Mouse (Mus musculus): ENCODE results near the gene Palm3.
A peak's percentile ranks its signal among the peaks of the same experiment; 100 is the strongest.

The Palm3 gene

DNA sequence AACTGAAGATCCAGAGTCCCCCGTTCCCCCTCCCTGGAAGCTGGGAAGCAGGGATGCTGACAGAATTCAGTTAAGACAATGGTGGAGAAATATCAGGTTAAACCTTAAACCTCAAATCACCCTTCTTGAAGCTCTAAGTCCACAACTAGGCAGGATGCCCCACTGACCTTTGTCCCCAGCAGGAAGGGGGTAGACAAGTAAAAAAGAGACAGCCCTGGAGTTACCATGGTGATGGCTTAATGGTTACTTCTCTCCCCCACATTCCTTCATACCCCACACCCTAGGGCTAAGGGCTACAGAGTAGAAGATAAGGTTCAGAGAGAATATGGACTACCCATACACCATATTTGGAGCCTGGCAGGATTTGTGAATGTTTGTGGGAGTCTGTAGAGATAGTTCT, 2.4 kb downstream of the Palm3 start:
- DNase-seq (ENCODE audit: low read depth): no peak

DNA sequence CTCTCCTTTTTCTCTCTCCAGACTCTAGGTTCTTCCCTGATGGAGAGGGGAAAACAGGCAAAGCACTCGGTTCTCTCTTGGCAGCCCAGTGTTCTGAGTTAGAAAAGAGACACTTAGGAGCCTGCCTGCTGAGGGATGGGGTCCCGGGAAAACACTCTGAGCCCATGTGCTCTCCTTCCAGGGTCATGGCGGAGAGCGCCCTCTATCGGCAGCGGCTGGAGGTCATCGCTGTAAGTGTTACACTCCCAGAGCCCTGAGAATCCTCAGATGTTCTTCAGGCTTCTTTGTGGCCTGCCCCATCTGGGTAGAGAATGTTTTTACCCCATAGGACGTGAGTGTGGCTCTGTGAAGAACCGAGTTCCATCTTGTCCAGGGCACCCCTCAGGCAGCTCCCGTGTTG, 2.9 kb downstream of the Palm3 start:
- DNase-seq (ENCODE audit: low read depth): peak; percentile 54

DNA sequence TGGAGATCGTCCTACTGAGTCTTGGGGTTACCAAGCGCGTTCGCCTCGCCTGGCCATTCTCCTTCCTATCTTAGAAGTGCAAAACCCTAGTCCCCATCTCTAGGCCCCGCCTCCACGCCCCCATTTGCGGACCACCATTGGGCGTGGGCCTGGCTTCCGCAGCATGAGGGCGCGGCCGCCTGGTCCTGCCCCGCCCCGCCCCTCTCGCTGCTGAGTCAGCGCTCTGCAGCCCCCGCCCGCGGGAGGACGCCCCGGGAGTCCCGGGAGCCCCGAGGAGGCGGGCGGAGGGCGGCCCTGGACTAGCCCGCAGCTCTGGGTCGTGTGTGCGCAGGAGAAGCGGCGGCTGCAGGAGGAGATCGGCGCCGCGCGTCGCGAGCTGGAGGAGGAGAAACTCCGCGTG, 4.6 kb downstream of the Palm3 start:
- DNase-seq (ENCODE audit: low read depth): no peak

DNA sequence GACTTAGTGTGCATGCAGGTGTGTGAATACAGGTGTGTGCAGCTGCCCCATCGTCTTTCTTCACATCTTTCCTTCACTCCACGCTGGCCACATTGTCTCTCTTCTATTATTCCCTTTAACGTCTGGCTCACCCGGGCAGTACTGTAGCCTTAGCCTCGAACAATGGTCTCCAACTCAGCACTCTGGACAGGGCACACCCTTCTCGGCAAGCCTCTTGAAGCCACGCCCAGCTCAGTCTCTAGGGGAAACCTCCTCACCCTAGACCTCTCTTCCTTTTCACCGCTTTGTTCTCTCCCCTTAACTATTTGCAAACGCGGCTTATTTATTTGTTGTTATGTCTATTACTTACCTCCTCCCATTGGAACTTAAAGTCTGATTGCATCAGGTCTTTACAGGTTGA, 6.2 kb downstream of the Palm3 start:
- DNase-seq (ENCODE audit: low read depth): peak; percentile 49

DNA sequence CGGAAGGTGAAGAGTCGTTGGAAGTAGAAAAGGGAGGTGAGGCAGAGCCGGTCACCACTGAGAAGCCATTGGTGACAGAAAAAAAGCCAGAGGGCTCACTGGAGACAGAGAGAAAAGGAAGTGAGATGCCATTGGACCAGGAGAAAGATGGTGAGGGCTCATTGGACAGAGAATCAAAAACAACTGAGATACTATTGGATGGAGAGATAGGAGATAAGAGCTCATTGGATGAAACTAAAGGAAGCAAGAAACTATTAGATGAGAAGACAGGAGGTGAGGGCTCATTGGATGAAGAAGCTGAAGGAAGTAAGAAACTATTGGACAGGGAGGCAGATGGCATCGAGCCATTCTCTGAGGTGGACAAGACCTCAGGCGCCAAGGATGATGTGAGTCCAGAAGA, 8.0 kb downstream of the Palm3 start:
- no peak for DNase-seq (ENCODE audit: low read depth)

DNA sequence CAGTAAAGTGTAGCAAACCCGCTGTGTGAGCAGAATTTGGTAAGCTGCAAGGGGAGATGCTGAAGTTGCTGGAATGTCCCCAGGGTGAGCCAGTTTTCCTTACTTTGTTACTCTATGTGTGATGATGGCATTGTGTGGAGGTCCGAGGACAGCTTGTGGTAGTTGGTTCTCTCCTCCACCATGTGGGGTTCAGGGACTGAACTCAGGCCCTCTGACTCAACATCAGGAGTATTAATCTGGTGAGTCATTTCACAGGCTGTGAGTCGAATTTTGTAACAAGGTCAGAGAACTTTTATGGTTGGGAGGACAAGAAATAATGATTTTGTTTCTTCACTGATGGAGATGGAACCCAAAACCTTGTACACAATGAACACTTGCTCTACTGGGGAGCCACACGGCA, 11.5 kb downstream of the Palm3 start:
- DNase-seq (ENCODE audit: low read depth): no peak

DNA sequence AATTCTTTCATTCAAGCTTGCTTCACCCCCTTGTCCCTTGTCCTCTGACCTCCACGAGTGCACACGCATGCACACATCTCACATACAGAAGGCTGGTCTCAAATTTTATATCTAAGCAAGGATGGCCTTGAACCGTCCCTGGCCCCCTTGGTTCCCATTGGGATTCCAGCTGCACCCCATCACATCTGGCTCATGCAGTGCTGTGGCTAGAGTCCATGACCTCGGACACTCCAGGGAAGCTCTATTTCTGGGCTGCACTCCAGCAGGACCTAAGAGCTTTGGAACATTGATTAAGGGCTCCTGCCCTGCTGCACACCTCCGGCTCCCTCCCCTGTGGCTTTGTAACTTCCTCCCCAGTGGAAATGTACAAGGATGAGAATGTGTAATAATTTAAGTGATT, 16.7 kb downstream of the Palm3 start:
- no peak for DNase-seq (ENCODE audit: low read depth)

DNA sequence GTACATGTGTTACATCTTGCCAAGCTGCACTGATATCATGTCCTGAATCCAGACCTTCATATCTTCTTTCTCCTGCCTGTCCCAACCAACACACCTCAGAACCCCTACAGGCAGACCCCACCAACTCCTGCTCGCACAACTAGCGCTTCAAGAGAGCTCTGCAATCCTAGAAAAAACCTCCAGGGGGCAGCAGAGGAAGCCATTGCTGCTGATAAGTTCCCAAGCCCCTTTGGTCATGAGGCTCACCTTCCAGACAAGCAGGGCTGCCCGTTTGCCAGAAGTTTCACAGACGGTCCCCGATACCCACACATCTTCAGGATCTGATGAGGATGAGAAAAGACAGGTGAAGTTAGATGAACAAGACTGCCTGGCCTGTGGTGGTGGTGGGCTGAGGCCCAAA, 17.8 kb downstream of the Palm3 start:
- DNase-seq (ENCODE audit: low read depth): peak; percentile 78

DNA sequence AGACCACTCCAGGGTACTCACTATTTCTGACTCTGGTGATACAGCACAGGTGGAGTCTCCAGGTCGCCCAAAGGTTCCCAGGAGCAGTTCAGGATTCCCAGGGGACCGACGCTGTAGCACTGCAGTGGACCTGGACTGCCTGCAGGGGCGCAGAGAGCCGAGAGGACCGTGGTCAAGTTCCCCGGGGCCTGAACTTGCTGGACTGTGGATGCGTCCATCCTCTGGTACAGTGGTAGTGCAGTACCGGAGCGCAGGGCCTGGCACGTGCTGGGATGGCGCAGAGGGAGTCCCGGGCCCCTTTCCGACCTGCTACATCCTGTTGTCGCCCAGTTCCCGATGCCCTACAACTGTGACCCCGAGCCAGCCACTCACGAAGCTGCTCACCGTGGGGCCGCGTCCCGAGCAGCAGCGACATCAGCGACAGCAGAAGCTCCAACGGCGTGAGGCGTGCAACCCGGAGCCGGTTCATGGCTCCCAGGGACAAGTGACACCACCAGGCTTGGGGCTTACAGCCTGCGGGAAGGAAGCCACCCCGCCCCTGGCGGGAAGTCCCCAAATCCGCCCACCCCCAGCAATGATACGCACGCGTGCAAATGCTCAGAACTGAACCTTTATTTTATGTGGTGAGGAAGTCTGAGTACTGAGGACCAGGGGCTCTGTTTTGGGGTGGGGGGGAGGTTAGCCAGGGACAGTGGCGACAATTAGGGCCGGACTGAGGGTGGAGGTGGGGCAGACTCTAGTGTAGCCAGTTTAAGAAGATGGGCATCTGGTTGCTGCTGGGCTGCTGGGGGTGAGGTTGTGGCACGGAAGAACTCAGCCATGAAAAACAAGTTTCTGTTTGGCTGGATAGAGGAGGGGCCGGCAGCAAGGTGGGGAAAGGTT, 21.0 kb downstream of the Palm3 start, which contains the start of gene Il27ra:
Gene Il27ra, minus strand, starts transcription at position 524 of the 882 bp plus-strand sequence.
- no peak for DNase-seq (ENCODE audit: low read depth)

DNA sequence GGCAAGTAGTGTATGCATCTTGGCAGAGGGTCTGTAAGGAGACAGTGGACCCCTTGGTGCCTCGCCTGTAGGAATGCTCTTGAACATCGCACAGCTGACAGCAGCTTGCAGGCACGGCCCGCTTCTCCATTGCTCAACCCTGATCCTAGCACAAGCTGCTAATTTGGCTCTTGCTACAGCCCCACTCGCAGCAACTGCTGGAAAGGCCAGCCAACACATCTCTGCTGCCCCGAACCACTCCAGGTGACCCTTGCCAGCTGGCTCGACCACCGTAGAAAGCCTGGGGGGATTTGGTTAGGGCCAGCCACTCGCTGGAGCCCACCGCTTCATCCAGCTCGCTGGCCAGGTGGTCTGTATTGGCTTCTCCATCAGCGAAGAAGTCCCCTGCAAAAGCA, 21.7 kb downstream of the Palm3 start:
- DNase-seq (ENCODE audit: low read depth): no peak

DNA sequence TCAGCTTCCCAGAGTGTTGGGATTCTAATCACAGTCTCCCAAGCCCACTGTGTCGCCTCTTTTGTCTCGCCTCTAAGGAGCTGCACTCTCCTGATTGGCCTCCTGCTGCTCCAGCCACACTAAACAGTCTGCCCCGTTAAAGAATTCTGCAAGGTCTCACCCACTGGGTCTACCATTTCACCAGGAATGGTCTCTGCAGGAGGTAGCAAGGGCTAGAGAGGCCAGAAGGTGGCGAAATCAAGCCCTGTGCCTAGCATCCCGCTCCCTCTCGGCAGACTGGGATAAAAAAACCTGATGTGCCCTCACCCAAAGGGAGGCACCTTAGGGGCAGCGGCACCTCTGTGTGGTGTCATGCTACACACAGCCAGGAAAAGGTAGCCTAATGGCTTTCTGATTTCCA, 22.8 kb downstream of the Palm3 start:
- no peak for DNase-seq (ENCODE audit: low read depth)

DNA sequence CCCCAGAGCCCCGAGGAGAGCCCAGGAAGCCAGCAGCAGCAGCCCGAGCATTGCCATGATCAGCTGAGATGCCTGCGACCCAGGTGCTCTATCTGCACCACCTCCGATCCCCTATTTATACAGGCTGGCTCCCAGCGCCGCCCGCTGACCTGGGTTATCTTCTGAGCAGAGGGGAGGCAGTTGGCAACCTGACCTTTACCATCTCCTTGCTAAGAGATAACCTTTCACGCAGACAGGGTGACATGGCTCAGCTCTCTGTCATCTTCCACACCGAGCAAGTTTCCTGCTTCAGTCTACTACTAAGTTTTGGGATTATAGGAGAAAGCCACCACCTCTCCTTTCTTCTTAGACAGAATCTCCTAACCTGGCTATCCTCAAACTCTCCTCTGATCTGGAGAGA, 23.6 kb downstream of the Palm3 start, which contains the start of gene Rln3:
Gene Rln3, minus strand, starts transcription at position 101 of the 400 bp plus-strand sequence.
- DNase-seq (ENCODE audit: low read depth): no peak

DNA sequence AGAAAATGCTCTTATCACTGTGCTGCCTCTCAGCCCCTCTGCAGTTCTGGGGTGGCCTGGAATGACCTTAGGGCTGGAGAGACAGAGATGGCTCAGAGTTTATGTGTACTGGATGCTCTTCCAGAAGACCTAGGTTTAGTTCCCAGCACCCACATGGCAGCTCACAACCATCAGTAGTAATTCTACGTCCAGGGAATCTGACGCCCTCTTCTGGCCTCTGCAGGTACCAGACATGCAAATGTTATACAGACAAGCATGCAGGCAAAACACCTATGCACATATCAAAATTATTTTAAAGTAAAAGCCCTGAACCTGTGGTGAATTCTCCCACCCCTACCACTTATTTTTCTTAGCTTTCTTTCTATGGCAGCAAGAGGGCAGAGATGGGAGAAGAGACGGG, 25.2 kb downstream of the Palm3 start:
- no peak for DNase-seq (ENCODE audit: low read depth)

DNA sequence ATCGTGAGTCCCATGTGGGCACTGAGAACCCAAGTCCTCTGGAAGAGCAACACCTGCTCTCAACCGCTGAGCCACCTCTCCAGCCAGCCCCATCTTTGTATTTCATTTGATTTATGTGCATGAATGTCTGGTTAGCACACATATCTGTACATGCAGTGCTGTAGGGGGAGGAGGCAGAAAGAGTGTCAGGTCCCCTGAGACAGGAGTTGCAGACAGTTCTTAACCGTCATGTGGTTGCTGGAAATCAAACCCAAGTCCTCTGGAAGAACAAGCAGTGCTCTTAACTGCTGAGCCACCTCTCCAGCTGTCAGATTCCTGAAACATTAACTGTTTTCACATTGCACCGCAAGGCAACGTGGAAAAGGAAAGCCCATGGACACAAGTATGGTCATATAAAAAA, 26.9 kb downstream of the Palm3 start:
- DNase-seq (ENCODE audit: low read depth): no peak

DNA sequence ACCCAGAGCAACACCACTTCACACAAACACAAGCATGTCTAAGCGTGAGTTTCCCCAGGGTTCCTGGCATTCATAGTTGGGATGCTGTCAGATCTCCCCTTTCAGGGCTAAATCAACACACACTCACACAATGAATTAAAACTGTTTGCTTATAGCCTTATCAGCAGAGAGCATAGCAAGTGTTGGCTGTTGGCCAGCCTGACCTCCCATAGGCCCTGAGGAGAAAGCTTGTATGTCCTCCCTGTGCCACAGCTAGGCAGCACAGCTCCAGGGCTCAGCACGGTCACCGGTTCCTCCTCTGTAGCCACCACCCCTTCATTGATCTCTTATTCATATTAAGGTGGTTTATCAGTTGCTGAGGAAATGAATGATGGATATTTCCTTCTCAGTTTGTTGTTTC, 31.5 kb downstream of the Palm3 start:
- no peak for DNase-seq (ENCODE audit: low read depth)

DNA sequence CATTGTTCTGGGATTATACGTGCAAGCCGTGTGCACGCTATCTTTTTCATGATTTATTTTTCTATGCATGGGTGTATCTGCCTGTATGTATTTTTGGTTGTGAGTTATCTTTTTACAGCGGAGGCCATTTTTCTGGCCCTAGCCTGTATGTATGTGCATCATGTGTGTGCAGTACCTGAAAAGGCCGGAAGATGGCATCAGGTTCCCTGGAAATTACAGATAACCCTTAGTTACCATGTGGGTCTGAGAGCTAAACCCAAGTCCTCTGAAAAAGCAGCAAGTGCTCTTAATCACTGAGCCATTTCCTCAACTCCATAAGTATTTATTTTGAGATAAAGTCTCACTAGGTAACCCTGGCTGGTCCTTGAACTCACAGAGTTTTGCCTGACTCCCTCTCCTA, 32.0 kb downstream of the Palm3 start:
- no peak for DNase-seq (ENCODE audit: low read depth)

DNA sequence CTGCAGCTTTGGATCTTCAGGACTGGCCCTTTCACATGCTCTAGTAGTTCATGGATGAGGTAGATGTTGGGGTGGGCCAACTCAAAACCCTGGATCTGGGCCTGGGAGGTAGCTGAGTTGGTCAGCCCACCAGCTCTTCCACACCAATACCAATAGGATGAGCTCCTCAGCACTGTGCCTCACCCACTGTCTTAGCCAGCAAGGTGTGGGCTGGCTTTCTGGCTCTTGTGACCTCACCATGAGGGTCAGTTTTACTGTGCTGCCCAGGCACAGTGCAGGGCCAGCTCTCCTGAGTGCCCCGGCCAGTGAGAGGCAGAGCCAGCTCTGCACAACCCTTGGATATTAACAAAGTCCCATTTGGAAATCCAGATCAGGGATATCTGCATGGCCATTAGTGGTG, 36.6 kb downstream of the Palm3 start:
- no peak for DNase-seq (ENCODE audit: low read depth)

DNA sequence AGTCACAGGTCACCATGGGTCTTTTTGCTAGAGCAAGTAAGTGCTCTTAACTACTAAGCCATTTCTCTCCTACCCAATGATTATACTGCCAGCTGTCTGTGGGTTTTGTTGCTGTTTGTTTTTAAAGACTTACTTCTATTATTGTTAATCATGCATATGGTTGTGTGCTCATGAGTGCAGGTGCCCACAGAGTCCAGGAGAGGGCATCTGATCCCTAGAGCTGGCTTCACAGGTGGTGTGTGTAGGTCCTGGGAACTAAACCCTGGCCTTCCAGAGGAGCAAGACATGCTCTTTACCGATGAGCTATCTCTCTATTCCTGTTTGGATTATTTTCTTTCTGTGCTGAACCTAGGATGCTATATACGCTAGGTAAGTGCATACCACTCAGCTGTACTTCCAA, 38.0 kb downstream of the Palm3 start:
- no peak for DNase-seq (ENCODE audit: low read depth)

DNA sequence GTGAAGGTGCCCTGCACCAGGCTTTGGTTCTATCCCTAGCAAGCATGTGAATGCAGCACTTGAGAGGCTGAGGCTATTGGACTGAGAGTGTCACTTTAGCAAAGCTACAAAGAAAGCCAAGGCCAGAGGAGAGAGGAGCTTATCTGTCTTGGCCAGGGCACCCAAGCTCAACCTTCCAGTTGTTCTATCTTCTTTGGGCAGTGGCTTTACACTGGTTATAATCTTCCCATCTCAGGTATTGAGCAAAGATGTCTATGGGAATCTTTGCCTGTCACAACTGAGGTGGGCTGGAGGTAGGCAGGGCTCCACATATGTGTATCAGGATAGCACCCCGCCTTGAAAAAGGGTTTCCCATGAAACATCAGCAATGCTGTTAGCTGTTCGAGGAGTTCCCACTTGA, 39.0 kb downstream of the Palm3 start:
- DNase-seq (ENCODE audit: low read depth): no peak

DNA sequence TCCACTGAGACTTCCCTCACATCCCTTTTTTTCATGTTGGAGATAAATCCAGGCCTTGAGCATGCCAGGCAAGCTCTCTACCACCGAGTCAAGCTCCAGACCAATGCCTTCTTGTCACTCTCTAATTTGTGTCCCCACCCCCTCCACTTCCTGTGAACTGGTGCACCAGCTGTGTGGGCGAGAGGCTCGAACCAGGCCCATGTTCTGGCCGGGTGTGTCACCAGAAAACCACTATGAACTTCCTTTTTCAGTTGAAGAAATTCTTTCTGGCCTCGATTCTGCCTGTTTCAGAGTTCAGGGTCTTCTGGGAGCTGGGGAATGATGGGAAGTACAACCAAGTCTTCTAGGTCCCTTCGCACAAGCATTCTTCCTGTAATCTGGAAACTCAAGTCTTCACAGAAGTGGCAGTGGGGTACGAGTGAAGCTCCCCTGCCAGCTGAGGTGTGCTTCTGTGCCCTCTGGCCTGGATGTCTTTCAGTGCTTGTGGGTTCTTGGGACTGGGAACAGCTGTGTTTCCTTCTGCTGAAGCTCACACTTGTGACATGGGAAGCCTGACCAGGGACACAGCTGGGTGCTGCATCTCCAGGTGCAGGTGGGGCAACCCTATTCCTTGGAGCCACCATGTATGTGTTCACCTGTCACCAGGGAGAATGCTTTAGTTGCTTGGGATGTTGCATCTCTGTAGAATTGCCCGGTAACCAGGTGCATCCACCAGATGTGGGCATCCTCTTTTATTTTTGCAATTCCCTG, 42.8 kb downstream of the Palm3 start:
- DNase-seq (ENCODE audit: low read depth): no peak

DNA sequence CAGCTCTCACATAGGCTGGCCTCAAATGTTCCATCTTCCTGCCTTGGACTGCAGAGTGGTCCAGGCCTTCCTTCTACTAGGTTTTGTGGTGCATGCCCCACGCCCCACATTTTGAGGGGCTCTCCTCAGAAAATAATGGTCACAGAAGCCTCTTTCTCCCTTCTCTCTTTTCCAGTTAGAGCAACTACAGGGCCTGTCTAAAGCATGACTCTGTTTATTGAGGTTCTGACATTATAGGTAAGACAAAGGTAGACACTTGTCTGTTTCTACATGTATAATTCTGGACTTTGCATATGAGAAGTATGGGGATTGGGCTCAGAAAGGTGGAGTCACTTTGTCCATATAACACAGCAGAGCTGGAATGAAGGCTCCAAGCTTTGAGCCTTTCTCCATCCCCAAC, 43.8 kb downstream of the Palm3 start, which contains the start of gene Gm10643:
Gene Gm10643, minus strand, starts transcription at position 101 of the 400 bp plus-strand sequence.
- no peak for DNase-seq (ENCODE audit: low read depth)

DNA sequence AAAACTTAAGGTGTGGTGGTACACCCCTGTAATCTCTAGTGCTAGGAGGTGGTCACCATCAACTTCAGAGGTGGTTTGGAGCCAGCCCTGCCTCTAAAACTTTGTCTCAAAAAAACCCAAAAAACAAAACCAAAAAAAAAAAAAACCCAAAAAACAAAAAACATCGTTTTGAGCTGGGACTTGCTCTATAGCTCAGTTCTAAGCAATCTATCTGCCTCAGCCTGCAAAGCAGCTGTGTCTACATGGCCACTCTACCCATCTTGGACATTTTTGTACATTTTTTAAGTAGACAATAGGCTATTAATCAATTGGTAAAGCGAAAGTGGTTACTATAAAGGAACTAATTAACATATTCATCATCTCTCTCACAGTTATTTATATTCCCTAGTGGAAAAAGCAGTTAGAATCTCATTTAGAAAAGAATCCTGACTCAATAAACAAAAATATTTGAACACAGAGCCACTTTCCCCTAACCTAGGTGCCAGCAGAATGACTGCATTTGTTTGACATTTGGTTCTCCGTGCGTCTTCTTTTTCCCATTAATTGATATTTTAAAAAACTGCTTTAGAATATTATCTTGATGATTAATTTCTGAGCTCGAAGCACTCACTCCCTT, 44.3 kb downstream of the Palm3 start:
- no peak for DNase-seq (ENCODE audit: low read depth)
